Mouse (Mus musculus): ENCODE data around the gene Ttc27. TPM values are rescaled to one million over a fixed set of nuclear protein-coding genes. Genes with fewer than 3 reads are reported as not detected.

Gene Ttc27
- polyA plus RNA-seq, 1 experiment: 12.9 TPM

DNA sequence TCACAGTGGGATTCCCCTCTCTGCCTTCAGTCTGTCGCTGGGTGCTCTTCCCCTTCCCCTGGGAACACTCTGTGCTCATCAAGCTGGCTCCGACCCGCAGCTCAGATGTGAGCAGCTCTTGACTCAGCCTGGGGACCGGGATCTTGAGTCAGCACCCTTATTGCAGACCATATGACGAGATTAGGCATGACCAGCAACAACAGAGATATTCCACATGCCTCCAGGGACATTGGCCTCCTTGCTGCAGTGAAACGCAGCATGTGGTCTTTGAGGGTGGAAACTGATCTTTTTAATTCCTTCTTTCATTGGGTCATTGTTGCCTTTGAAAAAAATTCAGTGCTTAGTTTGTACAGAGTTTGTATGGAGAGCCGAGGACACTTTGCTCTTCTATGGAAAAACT lies 169.5 kb downstream of the Ttc27 start:
- no peaks in the 10 kb centered on the region for H3K36me3 ChIP-seq (ENCODE audit: control insufficient read depth, insufficient read depth)
- H3K27me3 ChIP-seq (ENCODE audit: control insufficient read depth, insufficient read depth, insufficient read length): no peaks in the 10 kb centered on the region
- TF ChIP-seq POLR2A (IDR thresholded peaks at IDR 0.05; ENCODE audit: insufficient read length, low read depth): no peak
- no peak for TF ChIP-seq MAX (IDR thresholded peaks at IDR 0.05; ENCODE audit: low read depth)
- TF ChIP-seq TCF12 (IDR thresholded peaks at IDR 0.05; ENCODE audit: insufficient read depth, poor library complexity, severe bottlenecking): no peak
- TF ChIP-seq E2F4 (IDR thresholded peaks at IDR 0.05; ENCODE audit: insufficient read depth): no peak
- TF ChIP-seq POLR2AphosphoS2 (IDR thresholded peaks at IDR 0.05; ENCODE audit: insufficient read length, low read depth): no peak
- TF ChIP-seq MYOD1 (IDR thresholded peaks at IDR 0.05; ENCODE audit: control insufficient read depth in 1 of 3, insufficient read length in 2 of 3, low read depth in 2 of 3): no peak
- TF ChIP-seq USF1 (IDR thresholded peaks at IDR 0.05; ENCODE audit: low read depth): no peak
- TF ChIP-seq TCF3 (IDR thresholded peaks at IDR 0.05; ENCODE audit: insufficient read length, low read depth): no peak
- TF ChIP-seq REST (IDR thresholded peaks at IDR 0.05; ENCODE audit: insufficient read depth, insufficient read length): no peak
- no peak for TF ChIP-seq CEBPB (IDR thresholded peaks at IDR 0.05; ENCODE audit: insufficient read depth, poor library complexity, severe bottlenecking)
- no peak for TF ChIP-seq MYOG (IDR thresholded peaks at IDR 0.05; ENCODE audit: control insufficient read depth in 1 of 3, insufficient read depth in 1 of 3, insufficient read length in 2 of 3, low read depth in 2 of 3)
- TF ChIP-seq SRF (IDR thresholded peaks at IDR 0.05; ENCODE audit: control insufficient read depth, insufficient read length, low read depth): no peak

DNA sequence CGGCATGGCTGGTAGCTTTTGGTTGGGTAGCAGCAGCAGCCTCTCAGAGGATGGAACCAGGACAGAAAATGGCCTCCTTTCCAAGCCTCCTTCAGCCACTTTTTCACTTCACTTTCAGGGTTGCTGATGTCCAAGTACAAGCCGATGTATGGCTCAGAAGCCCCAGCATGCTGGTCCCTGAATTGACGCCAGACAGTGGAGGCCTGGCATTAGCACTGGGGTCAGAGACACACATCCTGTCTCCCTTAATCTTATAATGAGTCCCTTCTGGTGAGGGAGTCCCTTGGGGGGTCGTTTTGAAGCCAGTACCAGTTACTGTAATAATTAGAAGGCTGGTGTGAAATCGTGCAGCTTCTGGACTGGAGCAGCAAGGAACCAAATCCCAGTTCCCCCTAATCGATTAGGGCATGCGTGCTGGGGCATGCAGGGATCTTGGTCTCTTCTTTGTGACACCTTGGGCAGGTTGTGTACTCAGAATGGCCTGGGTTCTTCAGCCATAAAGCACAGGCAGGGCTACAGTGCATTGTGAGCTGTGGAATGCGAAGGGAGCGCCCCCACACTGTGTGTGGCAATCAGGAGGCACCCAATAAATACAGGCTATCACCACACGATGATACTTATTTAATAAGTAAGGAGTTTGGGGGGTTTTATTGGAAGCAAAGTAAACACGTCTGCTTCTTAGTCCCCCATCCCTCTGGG lies 171.5 kb downstream of the Ttc27 start:
- no peak overlapping the region for H3ac ChIP-seq (ENCODE audit: control insufficient read depth, insufficient read length)
- H3K79me2 ChIP-seq (ENCODE audit: control insufficient read depth, insufficient read depth): no peaks in the 10 kb centered on the region
- H3K4me2 ChIP-seq (ENCODE audit: low read depth): no peak overlapping the region
- H3K27me3 ChIP-seq (ENCODE audit: control insufficient read depth, insufficient read depth, insufficient read length): no peaks in the 10 kb centered on the region
- no peaks in the 10 kb centered on the region for H3K36me3 ChIP-seq (ENCODE audit: control insufficient read depth, insufficient read depth)
- no peak overlapping the region for H3K4me3 ChIP-seq
- TF ChIP-seq TCF12 (IDR thresholded peaks at IDR 0.05; ENCODE audit: insufficient read depth, poor library complexity, severe bottlenecking) (no peak), SRF (IDR thresholded peaks at IDR 0.05; ENCODE audit: control insufficient read depth, insufficient read length, low read depth) (no peak), MYOG (IDR thresholded peaks at IDR 0.05; ENCODE audit: control insufficient read depth in 1 of 3, insufficient read depth in 1 of 3, insufficient read length in 2 of 3, low read depth in 2 of 3) (no peak)

More for the DNA sequence above, 169.5 kb downstream of the Ttc27 start:
- H3K79me2 ChIP-seq (ENCODE audit: control insufficient read depth, insufficient read depth): no peaks in the 10 kb centered on the region
- no peak overlapping the region for H3K4me3 ChIP-seq
- H3K4me2 ChIP-seq (ENCODE audit: low read depth): peak overlapping the region; percentile 25
- H3ac ChIP-seq (ENCODE audit: control insufficient read depth, insufficient read length): no peak overlapping the region

DNA sequence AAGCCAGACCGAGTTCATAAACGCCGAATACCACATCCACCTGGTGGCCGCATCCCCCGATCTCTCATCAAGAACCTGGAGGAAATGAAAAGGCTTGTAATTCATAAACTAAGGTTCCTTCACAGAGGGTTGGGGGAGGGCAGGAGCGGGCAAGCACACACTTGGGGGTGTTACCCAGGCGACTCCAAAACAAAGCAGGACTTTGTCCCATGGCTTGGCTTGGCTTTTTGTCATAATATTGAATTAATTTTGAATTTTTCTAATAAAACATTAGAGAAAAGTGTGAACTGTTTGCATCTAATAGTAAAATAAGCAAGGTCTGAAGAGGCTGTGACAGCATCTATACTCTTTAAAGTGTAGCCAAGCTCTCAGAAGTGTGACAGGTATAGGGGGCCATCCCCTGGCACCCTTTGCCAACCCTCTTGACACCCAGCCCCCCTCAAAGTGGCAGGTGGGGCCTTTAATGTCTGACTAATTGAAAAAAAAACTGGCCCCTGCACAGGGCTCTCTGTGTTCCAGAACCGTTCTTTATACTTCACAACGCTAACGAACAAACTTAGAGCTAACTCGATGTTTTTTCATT lies 172.1 kb downstream of the Ttc27 start:
- H3K4me2 ChIP-seq (ENCODE audit: low read depth): no peak overlapping the region
- TF ChIP-seq CEBPB (IDR thresholded peaks at IDR 0.05; ENCODE audit: insufficient read depth, poor library complexity, severe bottlenecking): no peak
- TF ChIP-seq POLR2A (IDR thresholded peaks at IDR 0.05; ENCODE audit: insufficient read length, low read depth): no peak
- TF ChIP-seq POLR2AphosphoS2 (IDR thresholded peaks at IDR 0.05; ENCODE audit: insufficient read length, low read depth): no peak
- TF ChIP-seq TCF3 (IDR thresholded peaks at IDR 0.05; ENCODE audit: insufficient read length, low read depth): no peak
- no peak for TF ChIP-seq SRF (IDR thresholded peaks at IDR 0.05; ENCODE audit: control insufficient read depth, insufficient read length, low read depth)
- no peak for TF ChIP-seq TCF12 (IDR thresholded peaks at IDR 0.05; ENCODE audit: insufficient read depth, poor library complexity, severe bottlenecking)
- no peak for TF ChIP-seq USF1 (IDR thresholded peaks at IDR 0.05; ENCODE audit: low read depth)
- no peak for TF ChIP-seq REST (IDR thresholded peaks at IDR 0.05; ENCODE audit: insufficient read depth, insufficient read length)
- no peak for TF ChIP-seq MAX (IDR thresholded peaks at IDR 0.05; ENCODE audit: low read depth)
- TF ChIP-seq MYOG (IDR thresholded peaks at IDR 0.05; ENCODE audit: control insufficient read depth in 1 of 3, insufficient read depth in 1 of 3, insufficient read length in 2 of 3, low read depth in 2 of 3): no peak
- no peak for TF ChIP-seq MYOD1 (IDR thresholded peaks at IDR 0.05; ENCODE audit: control insufficient read depth in 1 of 3, insufficient read length in 2 of 3, low read depth in 2 of 3)
- no peak for TF ChIP-seq E2F4 (IDR thresholded peaks at IDR 0.05; ENCODE audit: insufficient read depth)
- no peak overlapping the region for H3ac ChIP-seq (ENCODE audit: control insufficient read depth, insufficient read length)
- H3K79me2 ChIP-seq (ENCODE audit: control insufficient read depth, insufficient read depth): no peaks in the 10 kb centered on the region
- H3K36me3 ChIP-seq (ENCODE audit: control insufficient read depth, insufficient read depth): no peaks in the 10 kb centered on the region
- no peak overlapping the region for H3K4me3 ChIP-seq
- no peaks in the 10 kb centered on the region for H3K27me3 ChIP-seq (ENCODE audit: control insufficient read depth, insufficient read depth, insufficient read length)

DNA sequence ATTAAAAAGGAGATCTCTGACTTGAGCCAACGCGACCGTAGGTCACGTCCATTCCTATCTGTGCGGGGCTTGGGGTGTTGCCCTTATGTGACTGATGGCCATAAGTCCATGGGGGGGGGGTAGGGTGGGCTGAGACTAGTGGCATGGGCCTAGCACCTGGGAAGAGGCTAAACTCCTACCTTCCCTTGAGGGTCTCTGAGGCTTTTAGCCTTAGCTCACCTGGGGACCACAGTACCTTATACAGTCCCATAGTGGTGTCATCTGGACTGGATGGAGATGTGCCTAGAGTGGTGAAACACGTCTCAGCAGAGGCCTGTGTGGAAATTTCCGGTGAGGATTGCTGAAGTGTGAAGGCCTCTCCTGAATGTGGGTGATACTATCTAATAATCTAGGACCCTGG lies 184.9 kb downstream of the Ttc27 start:
- H3K36me3 ChIP-seq (ENCODE audit: control insufficient read depth, insufficient read depth): no peaks in the 10 kb centered on the region
- no peaks in the 10 kb centered on the region for H3K27me3 ChIP-seq (ENCODE audit: control insufficient read depth, insufficient read depth, insufficient read length)
- H3K79me2 ChIP-seq (ENCODE audit: control insufficient read depth, insufficient read depth): no peaks in the 10 kb centered on the region
- H3K4me2 ChIP-seq (ENCODE audit: low read depth): no peak overlapping the region
- no peak overlapping the region for H3ac ChIP-seq (ENCODE audit: control insufficient read depth, insufficient read length)
- H3K4me3 ChIP-seq: no peak overlapping the region
- TF ChIP-seq CEBPB (IDR thresholded peaks at IDR 0.05; ENCODE audit: insufficient read depth, poor library complexity, severe bottlenecking): no peak
- no peak for TF ChIP-seq REST (IDR thresholded peaks at IDR 0.05; ENCODE audit: insufficient read depth, insufficient read length)
- TF ChIP-seq USF1 (IDR thresholded peaks at IDR 0.05; ENCODE audit: low read depth): no peak
- no peak for TF ChIP-seq MAX (IDR thresholded peaks at IDR 0.05; ENCODE audit: low read depth)
- no peak for TF ChIP-seq MYOG (IDR thresholded peaks at IDR 0.05; ENCODE audit: control insufficient read depth in 1 of 3, insufficient read depth in 1 of 3, insufficient read length in 2 of 3, low read depth in 2 of 3)
- TF ChIP-seq POLR2AphosphoS2 (IDR thresholded peaks at IDR 0.05; ENCODE audit: insufficient read length, low read depth): no peak
- TF ChIP-seq TCF12 (IDR thresholded peaks at IDR 0.05; ENCODE audit: insufficient read depth, poor library complexity, severe bottlenecking): no peak
- no peak for TF ChIP-seq E2F4 (IDR thresholded peaks at IDR 0.05; ENCODE audit: insufficient read depth)
- no peak for TF ChIP-seq TCF3 (IDR thresholded peaks at IDR 0.05; ENCODE audit: insufficient read length, low read depth)
- no peak for TF ChIP-seq SRF (IDR thresholded peaks at IDR 0.05; ENCODE audit: control insufficient read depth, insufficient read length, low read depth)
- TF ChIP-seq POLR2A (IDR thresholded peaks at IDR 0.05; ENCODE audit: insufficient read length, low read depth): no peak
- no peak for TF ChIP-seq MYOD1 (IDR thresholded peaks at IDR 0.05; ENCODE audit: control insufficient read depth in 1 of 3, insufficient read length in 2 of 3, low read depth in 2 of 3)
